Mouse (Mus musculus) A20 (cell line): ENCODE measurements around the gene B3gnt4.
"Not testable (repeated sequence)": the region's sequence is repeated elsewhere in the genome, so short reads cannot be mapped to it uniquely, and the experiment has no call there.

Experiments
- DNase-seq: peaks from one replicate; pipeline ENCODE4 v3.0.0-alpha.2; 2011; ENCODE audit warnings: low read depth, low spot score

Gene B3gnt4

DNA sequence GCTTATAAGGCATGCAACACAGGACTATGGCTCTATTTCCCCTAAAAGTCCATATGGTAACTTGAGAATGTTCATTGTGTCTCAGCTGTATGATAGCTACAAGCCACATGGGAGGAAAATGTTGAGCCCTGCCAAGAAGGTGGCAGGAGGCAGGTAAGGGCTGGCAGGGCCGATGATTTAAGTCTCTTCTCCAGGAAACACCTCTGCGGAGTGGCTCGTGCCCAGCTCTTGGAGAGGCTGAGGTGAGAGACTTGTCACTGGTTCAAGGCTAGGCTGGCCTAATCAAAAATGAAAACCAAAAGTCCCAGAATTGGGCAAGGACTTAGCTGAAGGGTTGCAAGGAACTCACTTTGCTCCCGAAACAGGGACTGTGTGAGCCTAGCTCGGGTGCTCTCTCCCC is at the start of gene B3gnt4:
Gene B3gnt4 (plus strand): TSS at position 301 of the 400 bp plus-strand sequence.
- DNase-seq = no peak

DNA sequence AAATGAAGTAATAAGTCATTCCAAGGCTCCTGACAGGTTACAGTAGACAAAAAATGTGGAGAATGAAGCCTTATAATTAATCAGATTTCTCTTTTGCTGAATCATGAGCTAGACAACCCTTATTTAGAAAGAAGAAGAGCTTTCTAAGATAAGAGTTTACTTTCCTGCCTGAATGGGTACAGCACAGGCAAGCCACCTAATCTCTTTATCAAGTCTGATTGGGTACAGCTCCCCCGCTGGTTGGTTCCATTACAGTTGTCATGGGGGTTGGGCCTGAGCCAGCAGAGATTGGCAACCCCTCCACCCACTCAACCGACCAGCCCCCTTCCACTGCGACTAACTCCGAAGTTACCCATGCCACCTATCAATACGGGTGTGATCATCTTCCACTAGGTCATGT is 48.8 kb upstream of the B3gnt4 start:
- DNase-seq = no peak

DNA sequence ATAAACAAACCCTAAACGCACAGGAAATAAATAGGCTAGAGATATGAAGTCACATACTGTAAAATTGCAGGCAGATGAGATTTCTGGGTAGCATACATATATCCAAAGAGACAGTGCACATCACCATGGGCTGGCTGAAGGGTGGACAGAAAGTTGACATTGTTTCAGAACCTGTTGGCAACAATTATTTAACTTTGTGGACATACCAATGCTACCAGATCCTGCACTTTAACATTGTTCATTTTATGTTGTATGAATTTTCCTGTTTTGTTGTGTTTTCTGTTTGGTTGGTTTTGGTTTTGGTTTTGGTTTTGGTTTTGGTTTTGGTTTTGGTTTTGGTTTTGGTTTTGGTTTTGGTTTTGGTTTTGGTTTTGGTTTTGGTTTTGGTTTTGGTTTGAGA is 45.6 kb upstream of the B3gnt4 start:
- no peak for DNase-seq

DNA sequence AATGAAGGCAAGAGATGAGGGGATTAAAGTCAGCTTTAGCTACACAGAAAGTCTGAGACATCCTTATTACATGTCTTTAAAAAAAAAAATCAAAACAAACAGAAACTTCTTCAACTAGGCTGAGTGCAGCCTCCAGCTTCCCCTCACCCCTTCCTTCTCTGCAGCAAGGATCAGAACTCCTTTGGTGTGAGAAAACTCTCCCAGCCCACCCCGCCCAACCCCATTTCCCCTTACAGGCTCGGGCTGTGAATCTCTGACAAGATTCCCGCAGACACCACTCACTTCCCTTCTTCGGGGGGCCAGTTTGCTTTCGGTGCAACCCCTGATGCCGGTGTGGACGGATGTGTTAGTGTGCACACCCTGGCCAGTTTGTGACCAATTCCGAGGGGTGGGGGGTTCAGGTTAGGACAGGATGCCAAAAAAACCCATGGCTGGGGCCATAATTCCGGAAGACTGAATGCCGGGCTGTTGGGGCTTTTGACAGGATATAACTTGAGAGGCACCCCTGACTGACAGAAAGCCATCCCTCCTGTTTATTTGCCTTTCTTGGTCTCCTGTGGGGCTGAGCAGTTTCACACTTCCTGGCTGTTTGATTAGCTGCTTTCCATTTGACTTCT is 39.4 kb upstream of the B3gnt4 start:
- DNase-seq = peak; percentile 10

DNA sequence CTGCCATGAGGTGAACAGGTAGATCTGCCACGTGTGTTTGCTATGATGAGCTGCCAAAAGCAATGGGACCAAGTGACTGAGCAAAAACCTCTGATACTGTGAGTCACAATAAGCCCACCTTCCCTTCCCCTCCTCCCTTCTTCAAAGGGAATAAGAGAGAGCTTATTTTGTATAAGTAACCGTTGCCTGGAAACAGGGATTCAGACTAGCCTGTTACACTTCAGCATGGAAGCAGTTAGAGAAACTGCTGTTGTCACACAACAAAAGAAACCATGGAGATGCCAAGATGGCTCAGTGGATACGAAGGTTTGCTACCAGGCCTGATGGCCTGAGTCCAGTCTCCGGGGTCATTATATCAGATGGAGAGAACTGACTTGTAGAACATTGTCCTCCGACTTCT is 36.4 kb upstream of the B3gnt4 start:
- DNase-seq = no peak

DNA sequence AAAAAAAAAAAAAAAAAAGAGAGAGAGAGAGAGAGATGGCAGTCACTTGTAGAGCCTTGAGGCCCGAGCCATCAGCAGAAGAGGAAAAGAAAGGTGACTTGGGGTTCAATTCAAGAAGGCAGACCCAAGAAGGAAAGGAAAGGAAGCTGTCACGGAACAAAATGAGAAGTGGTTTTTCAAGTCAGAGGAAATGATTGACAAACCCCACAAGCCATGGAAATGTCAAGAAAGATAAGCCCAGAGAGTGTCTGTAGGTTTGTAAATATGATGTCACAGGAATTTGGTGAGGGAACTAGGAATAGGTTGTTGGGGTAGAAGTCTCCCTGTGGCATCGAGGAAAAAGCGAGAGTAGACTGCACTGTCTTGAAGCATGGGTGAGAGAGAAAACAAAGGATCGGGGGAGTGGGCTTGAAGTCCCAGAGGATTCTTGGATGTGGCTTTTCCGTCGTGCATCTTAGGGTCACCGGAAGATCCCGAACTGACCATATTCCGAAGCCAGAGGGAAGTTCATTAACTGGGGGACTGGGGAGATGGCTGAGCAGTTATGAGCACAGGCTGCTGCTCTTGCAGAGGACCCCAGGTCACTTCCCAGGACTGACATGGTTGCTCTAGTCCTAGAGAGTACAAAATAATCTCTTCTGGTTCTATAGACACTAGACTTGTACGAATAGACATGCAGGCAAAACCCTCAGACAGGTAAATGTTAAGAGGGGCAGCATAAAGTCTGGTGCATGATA is 22.4 kb upstream of the B3gnt4 start:
- no peak for DNase-seq

DNA sequence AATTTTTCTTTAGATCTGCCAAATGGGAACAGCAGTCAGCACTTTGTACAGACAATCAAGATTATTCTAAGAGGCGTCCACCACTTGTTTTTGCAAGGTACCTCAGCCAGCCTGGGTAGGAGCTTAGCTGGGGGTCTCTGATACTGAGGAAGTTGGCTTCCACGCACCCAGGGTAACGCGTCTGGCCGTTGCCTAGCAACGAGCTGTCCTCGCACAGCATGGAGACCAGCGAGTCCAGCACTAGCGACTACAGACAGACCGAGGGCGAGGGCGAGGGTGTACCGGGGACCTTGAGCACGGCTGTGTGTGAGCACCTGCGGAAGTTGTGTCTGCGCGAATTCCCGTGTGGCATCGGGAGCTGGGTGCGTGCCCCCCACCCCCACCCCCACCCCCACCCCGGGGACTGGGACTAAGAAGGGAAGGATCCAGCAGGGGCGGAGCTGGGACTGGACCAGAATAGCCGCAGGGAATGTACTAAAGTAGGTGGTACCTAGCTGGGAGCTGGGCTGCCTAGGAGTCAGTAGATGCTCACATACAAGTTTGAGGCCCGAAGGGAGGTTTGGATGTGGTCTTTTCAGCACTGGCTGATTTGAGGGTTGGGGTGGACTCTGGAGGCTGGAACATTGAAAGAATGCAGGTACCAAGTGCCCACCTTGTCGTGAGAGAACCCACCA is 21.0 kb upstream of the B3gnt4 start, which contains the start of the genes Lrrc43 and Il31:
Gene Lrrc43 (plus strand): TSS at position 194 of the 674 bp plus-strand sequence.
Gene Il31 (minus strand): TSS at position 378 of the 674 bp plus-strand sequence.
- DNase-seq = no peak

DNA sequence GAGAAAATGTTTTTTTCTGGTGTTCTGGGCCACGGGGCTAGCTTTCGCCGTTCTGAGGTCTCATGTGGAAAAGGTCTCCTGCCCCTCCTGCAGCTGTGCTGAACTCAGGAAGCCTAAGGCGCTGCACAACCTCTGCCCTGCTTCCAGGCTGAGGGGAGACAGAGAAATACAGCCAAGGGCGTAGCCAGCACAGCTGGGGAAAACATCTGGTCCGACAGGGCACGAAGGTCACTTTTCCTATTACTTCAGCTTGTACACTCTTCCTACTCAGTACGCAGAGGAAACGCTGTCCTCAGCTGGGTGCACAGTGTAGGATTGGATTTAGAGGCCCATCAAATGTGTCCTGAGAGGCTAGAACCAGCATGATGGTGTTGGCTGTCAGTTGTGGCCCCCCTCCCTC is 20.3 kb upstream of the B3gnt4 start:
- DNase-seq = no peak

DNA sequence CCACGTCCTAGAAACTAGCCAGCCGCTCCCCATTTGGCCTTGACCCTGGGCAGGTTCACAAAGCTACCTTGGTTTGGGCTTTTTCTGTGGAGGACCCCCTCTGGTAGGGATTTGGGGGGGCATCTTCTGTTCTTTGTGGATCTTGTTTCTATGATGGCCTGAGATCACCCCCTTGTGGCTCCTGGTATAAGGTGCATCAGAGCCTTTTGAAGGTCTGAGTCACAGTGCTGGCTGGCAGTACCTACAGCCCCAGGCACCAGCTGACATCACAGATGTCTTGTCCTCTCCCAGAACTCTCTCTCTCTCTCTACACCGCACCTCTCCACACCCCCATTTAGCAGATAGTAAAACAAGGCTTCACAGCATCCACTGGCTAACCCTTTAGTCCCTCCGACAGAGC is 10.5 kb upstream of the B3gnt4 start:
- peak; percentile 55 for DNase-seq

DNA sequence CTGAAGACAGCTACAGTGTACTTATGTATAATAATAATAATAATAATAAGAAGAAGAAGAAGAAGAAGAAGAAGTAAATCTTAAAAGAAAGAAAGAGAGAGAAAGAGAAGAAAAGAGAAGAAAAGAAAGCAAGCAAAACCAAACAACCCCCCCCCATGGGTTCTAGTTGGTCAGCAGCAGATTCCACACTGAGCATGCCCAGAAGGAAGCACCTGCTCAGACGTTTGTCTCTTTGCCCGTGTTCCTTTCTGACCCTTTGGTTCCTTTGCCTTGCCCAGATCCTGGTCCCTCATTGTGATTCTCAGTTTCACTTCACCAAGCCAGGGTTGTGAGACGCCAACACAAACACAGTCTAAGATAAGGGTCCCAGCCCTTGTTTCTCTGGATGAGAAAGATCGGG is 8.3 kb upstream of the B3gnt4 start:
- DNase-seq = no peak

DNA sequence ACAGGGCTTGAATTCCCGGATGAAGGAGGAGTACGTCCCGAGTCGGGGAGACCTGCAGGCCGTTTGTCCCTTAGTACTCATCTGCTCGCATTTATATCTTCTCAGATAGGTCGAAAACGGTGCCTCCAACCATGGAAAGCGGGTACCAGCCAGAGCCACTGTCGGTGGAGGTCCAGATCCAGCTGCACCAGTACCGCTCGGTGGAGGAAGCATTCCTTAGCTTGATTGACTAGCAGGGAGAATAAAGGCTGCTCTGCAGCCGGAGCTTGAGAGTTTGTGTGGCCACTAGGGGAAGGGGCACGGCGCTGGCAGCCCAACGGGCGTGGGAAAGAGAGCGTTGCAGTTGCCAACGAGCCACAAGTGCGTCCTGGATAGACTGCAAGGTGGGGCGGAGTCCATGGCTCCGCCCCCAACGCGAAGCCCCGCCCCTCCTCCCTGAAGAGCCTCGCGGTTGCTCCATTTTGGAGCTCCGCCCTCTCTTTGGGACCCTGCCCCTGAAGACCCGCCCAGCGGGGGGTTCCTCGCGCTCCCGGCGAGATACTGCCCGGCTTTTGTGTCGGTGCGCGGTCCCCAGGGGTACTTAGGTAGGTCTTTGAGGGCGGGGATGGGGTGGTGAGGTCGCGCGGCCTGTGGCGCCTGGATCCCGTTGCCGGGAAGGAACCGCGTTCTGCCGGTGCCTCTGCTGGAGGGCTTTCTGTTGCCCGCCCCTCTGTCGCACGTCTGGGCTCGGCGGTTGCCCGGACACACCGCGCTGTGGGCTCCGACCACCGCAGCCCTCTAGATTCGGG is 2.1 kb upstream of the B3gnt4 start:
- peak; percentile 92 for DNase-seq

DNA sequence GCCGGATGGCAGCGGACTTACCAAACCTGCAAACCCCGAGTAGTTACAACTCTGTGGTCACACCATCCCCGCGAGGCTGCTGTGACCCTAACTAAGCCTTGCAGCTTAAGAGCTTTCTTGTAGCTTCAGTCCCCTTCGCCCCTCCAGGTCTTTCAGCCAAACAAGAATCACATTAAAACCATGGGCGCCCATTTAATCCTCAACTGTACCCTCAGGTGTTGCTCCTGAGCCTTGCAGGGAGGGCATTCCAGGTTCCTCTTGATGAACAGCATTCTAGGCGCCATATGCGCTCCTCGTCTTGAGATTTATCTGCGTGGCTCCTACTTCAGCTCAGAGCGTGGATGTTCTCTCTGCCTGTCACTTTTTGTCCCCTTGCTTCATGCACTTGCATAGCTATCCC is 1.3 kb upstream of the B3gnt4 start:
- peak; percentile 32 for DNase-seq

DNA sequence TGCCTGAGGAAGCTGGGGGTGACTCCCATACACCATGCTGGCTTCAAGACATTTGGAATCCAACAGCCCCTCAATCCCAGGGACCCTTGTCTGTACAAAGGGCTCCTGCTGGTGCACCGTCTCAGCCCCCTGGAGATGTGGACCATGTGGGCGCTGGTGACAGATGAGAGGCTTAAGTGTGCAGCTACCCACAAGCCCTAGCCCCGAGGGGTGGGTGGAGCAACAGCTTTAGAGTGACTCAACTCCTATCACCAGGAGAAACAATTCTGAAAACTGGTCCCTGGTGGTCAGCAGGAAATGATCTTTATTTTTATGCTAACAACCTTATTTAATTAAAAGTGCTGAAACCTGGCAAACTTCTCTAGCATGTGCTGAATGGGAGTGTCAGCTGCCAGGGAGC is 1.2 kb downstream of the B3gnt4 start:
- DNase-seq = not testable (repeated sequence)

DNA sequence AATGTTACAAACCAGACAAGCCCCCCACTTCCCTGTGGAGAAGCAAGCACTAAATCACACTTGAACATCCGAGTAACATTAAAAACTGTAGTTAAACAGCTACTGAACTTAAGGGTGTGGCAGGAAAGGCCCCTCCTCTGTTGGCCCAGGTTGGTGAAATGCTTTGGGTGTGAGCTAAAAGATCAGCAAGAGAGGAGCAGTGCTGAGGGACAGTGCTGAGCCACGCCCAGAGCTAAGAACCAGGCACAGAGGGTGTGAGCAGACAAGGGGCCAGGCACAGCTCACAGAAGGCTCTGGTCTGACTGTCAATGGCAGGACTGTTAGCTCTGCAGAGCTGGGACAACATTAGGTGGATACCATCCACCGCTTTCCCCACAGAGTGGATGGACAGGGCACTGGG is 1.8 kb downstream of the B3gnt4 start:
- DNase-seq = no peak

DNA sequence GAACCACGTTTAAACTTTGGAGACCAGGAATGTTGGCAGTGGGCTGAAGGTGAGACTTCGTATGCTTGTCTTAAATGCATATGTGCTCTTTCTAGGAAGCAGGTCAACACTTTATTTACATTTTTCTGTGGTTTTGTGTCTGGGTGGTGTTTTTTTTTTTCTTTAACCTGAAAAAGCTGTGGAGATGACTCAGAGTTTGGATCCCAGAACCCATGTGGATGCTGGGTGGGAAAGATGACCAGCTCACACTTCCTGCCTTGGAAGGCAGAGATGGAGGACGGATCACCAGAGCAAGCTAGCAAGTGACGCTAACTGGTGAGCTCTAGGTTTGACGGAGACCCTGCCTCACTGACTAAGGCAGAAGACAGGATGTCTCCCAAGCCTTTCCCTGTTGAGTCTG is 4.6 kb downstream of the B3gnt4 start:
- no peak for DNase-seq

DNA sequence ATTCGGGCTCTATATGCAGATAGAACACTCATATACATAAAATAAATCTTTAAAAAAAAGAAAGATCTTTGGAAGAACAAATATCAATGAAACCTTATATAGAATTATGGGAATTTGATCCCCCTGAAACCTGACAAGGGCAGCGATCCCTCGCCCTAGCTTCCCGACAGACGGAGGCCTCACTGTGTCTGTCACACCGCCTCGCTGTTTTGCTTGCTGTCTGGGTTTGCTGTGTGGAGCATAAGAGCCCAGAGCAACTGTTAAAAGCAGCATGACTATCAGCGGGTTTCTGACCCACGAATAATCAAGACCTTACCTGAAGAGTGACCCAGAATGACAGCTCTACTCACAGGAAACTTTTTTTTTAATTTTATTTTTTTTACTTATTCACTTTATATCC is 10.4 kb downstream of the B3gnt4 start:
- no peak for DNase-seq

DNA sequence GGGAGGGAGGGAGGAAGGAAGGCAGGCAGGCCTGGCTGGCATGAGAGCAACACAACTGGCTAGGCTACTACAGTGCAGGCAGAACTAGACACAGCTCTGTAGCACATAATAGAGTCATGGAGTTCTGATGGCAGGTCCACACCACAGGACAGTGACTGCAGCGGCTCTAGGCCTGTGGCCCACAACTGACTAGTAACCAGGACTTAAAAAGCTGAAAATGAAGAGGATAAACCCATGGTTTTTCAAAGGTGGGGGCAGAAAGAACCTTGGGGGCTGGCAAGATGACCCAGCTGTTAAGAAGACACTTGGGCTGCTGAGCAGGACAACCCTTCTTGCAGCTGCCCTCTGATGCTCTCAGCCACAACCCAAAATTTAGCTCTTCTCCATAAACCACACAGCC is 11.4 kb downstream of the B3gnt4 start:
- DNase-seq = no peak

DNA sequence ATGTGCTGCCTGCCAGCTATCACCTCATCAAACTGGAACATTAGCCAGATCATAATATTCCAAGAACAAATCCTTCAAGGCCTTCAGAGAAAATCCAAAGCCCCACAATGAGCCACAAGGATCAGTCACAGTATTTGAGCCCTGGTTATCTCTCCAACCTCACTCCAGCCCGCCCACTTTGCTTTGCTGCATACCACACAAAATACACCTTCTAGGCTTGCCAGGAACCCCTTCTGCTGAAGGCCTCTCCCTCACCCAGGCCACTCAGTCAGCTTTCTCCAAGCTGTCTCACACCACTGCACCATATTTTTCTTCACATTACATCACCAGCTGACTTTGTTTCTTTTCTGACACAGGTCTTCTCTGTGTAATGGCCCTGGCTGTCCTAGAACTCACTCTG is 11.9 kb downstream of the B3gnt4 start:
- DNase-seq = no peak

DNA sequence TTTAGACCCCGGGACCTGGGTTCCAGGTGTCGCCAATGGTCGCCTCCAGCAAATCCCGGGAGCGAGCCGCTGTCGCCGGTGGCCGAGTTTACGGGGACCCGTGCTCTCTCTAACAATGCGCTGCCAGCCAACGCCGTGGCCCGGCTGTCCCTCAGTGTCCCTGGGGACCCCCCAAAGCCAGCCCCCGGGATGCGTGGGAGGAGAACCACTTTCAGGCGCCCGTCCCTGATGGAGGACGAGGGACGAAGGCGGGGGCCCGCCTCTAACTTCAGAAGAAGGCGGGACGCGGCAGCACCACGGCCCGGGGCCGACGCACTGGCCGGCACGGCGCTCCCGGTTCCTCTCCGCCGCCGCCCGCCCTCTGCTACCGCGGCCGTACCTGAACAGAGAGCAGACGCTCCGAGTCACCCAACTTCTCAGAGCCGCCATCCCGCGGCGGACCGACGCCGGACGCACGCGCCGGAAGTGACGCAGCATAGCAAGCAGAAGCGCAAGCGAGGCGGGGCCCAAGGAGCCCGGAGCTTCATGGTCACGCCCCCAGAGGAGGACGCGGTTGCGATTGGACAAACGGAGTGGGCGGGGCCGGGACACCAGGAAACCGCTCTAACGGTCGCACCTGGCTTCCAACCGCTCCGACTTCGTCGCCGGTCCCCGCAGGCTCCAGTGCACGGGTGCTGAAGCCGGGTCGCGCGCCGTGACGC is 13.6 kb downstream of the B3gnt4 start, which contains the start of gene Diablo:
Gene Diablo (minus strand): TSS at position 485 of the 701 bp plus-strand sequence.
- DNase-seq = peak; percentile 100

DNA sequence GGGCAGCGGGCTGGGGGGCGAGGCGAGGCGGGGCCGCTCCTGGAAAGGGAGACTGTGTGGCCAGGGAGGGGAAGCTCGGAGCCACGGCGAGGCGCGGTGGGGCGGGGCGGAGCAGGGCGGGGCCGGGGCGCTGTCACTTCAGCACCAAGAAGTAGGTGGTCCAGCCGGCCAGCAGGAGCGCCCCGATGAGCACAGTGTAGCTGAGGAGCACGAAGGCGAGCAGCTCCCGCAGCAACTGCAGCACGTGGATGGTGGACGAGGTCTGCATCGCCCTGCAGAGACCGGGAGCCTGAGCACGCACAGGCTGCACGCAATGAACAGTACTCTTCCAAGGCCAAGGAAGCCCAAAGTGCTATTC is 14.1 kb downstream of the B3gnt4 start:
- no peak for DNase-seq

DNA sequence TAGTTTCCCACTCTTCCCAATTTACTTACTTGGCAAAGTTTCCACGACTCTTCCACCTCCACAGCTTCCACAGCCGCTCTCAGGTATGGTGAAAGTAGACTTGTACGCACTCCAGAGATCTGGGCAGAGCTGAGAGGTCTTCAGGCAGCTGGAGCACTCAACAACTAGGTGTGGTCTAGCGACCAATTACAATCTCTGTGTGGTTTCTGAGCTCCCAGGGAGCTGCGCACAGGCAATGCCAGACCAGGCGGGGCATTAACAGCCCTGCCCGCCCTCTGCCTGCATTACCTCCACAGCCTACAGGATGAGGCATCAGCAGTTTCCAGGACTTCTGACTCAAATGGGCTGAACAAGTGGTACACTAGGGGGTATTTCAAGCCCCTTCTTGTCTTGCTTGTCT is 15.0 kb downstream of the B3gnt4 start, which contains the start of gene Gm49027:
Gene Gm49027 (minus strand): TSS at position 208 of the 400 bp plus-strand sequence.
- DNase-seq = no peak
